Mouse (Mus musculus) thymus, adult 2 months (tissue): ENCODE results near the gene Kirrel3.

Source experiments
- CTCF ChIP-seq: fragments of 200-500 bp; IDR thresholded peaks from 2 replicates; pipeline ENCODE4 v1.5.1; 2012; ENCODE audit warnings: mild to moderate bottlenecking, control low read depth, low read length, moderate library complexity, borderline replicate concordance; ENCODE audit not compliant: control insufficient read depth, poor library complexity, insufficient read depth; ENCODE audit errors: extremely low read depth
- POLR2A ChIP-seq: fragments of 200-500 bp; IDR thresholded peaks from 2 replicates; pipeline ENCODE4 v1.6.1; 2012; ENCODE audit warnings: mild to moderate bottlenecking, low read length, control low read depth, moderate library complexity; ENCODE audit not compliant: control insufficient read depth, poor library complexity, insufficient read depth; ENCODE audit errors: extremely low read depth

GRCm38 (mm10) chr9:34958183-34958830, 472.6 kb downstream of the Kirrel3 start:
- TF ChIP-seq CTCF (no peak), POLR2A (no peak)
